Mouse (Mus musculus): ENCODE measurements around the gene Pdlim1.

DNA sequence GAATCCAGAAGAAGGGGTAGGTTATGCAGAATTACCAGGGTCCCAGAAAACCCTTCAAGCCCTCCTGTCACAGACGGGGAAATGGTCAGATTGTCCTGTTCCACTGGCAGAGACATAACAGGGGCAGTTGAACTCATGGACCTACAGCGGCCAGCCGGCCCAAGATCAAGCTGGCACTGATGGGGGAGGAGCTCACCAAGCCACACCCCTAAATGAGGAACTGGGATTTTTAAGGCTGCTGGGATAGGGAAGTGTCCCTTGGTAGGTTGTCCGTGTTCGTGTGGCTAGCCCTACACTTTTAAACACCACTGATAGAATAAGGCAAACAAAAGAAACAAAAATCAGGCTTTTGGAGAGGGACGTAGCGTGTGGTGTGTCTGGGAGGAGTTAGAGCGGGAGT is 5.9 kb upstream of the Pdlim1 start:
- TF ChIP-seq CTCF (IDR thresholded peaks at IDR 0.05; ENCODE audit: low read depth, low read length) (no peak), GATA1 (IDR thresholded peaks at IDR 0.05; ENCODE audit: borderline replicate concordance, low read length) (no peak), POLR2AphosphoS5 (IDR thresholded peaks at IDR 0.05; ENCODE audit: insufficient replicate concordance, low read depth, low read length) (no peak)

Measured in G1E (cell line).